Mouse (Mus musculus) midbrain, embryonic 16.5 days (tissue): Measurements from ENCODE around the gene Cuedc2. TPM values are rescaled to one million over a fixed set of nuclear protein-coding genes. Genes with fewer than 3 reads are reported as not detected.
A peak's percentile ranks its signal among the peaks of the same experiment; 100 is the strongest.

Source experiments
- ATAC-seq: fragments of 200-750 bp; cut with Nextera tagmentation; 2 replicates; pipeline ENCODE4 v1.8.0; 2017; ENCODE audit warnings: moderate TSS enrichment
- H3K27ac ChIP-seq: fragments of 300-500 bp; sonication (generic); 2 replicates; pipeline ENCODE4 v1.5.1; 2014; ENCODE audit warnings: mild to moderate bottlenecking, low read length, mixed read lengths
- H3K27me3 ChIP-seq: fragments of 300-500 bp; sonication (generic); 2 replicates; pipeline ENCODE4 v1.6.1; 2014; ENCODE audit warnings: low read depth, low read length, mixed read lengths; ENCODE audit not compliant: control insufficient read depth, insufficient read depth
- H3K36me3 ChIP-seq: fragments of 300-500 bp; sonication (generic); 2 replicates; pipeline ENCODE4 v1.6.1; 2014; ENCODE audit warnings: mild to moderate bottlenecking, low read length, moderate library complexity, mixed read lengths; ENCODE audit not compliant: control insufficient read depth, insufficient read depth
- H3K4me1 ChIP-seq: fragments of 300-500 bp; sonication (generic); 2 replicates; pipeline ENCODE4 v1.6.1; 2014; ENCODE audit warnings: mild to moderate bottlenecking, low read length, mixed read lengths; ENCODE audit not compliant: control insufficient read depth, insufficient read depth
- H3K4me2 ChIP-seq: fragments of 300-500 bp; sonication (generic); 2 replicates; pipeline ENCODE4 v1.6.1; 2014; ENCODE audit warnings: mild to moderate bottlenecking, low read length, mixed read lengths
- H3K4me3 ChIP-seq: fragments of 300-500 bp; sonication (generic); 2 replicates; pipeline ENCODE4 v1.5.1; 2014; ENCODE audit warnings: low read depth, mild to moderate bottlenecking, low read length, moderate library complexity, mixed read lengths
- H3K9ac ChIP-seq: fragments of 300-500 bp; sonication (generic); 2 replicates; pipeline ENCODE4 v1.6.1; 2014; ENCODE audit warnings: low read depth, low read length, mixed read lengths
- H3K9me3 ChIP-seq: fragments of 300-500 bp; sonication (generic); replicated peaks from 2 replicates; pipeline ENCODE4 v1.6.1; 2014; ENCODE audit warnings: mild to moderate bottlenecking, low read length, mixed read lengths; ENCODE audit not compliant: control insufficient read depth, poor library complexity, severe bottlenecking
- WGBS: fragments of 180-500 bp; shearing (Covaris S2); extraction: QIAGEN DNeasy Blood & Tissue Kit; methylation state at CpG from one replicate; pipeline ENCODE4 v1.1.7; 2014; 5-methylcytosine and 5-hydroxymethylcytosine counted together
- polyA plus RNA-seq: library from polyadenylated mRNA; unstranded; fragments of >200 nt; fragmentation: Nextera tagmentation; extraction: Ambion mirVana; gene quantifications from 2 replicates; pipeline ENCODE4 v1.2.1, GENCODE M21; 2015

The Cuedc2 gene
- polyA plus RNA-seq, 1 experiment from 2014 or later: 332 TPM

DNA sequence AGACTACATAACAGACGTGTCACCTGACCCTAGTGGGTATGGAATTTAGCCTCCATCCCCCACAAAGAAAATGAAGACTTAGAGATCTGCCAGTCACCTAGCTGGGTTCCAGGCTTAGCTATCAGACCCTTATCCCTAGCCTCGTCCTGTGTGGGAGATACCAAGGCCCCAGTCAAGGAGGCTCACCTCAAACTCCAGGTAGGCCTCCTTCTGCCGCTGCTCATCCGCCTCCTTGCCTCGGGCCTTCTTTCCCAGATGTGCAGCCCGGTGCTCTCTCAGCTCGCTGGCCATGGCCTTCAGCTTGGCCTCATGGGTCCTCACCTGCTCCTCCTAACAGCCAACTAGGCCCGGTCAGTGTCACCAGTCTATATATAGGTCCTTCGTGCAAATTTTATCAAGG lies 25.4 kb downstream of the Cuedc2 start:
- Histone ChIP-seq H3K27ac (no peak overlapping the region), H3K4me2 (no peak overlapping the region), H3K9ac (no peak overlapping the region), H3K36me3 (peaks cover 16% of the 10 kb centered on the region), H3K27me3 (peaks cover 21% of the 10 kb centered on the region), H3K4me1 (peaks cover 27% of the 10 kb centered on the region), H3K4me3 (no peak overlapping the region), H3K9me3 (no peaks in the 10 kb centered on the region)
- no peak for ATAC-seq
- WGBS: 90% methylated on average over 9 of the region's 9 CpGs

DNA sequence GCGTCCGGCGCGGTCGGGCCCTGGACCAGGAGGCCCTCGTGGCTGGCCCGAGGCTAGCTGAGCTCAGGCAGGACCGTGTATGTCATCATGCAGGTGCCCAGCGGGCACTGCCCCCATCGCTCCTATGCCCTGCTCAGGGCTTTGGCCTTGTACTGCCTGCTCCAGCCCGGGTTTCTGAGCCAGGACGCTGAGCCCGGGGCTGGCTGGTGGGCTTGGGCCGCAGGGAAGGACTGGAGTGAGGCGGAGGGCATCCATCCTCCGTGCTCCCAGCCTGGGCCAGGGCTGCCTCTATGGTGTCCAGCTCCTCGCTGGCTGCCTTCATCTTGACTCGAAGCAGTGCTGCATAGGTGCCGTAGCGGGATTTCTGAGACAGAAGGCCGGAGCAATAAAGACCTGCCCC lies 25.9 kb downstream of the Cuedc2 start:
- H3K4me3 ChIP-seq: no peak overlapping the region
- no peak overlapping the region for H3K27ac ChIP-seq
- peaks cover 25% of the 10 kb centered on the region for H3K4me1 ChIP-seq
- no peak overlapping the region for H3K4me2 ChIP-seq
- no peak overlapping the region for H3K9ac ChIP-seq
- no peak for ATAC-seq
- H3K27me3 ChIP-seq: peaks cover 25% of the 10 kb centered on the region
- peaks cover 16% of the 10 kb centered on the region for H3K36me3 ChIP-seq
- 91% methylated on average over 21 of the region's 21 CpGs for WGBS
- H3K9me3 ChIP-seq: no peaks in the 10 kb centered on the region

DNA sequence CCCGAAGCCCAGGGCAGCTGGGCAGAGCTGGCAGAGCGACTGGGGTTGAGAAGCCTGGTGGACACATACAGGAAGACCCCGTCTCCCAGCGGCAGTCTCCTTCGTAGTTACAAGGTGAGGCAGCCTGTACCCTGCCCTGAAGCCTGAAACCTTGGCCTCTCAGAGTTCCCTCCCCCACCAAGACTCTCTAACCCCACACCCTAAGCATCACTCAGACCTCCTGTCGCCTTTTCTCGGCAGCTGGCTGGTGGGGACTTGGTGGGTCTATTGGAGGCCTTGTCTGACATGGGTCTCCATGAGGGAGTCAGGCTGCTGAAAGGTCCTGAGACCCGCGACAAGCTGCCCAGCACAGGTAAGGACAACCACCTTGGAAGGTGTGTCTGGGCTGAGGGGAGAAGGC lies 27.2 kb downstream of the Cuedc2 start:
- WGBS: 89% methylated on average over 9 of the region's 9 CpGs
- Histone ChIP-seq H3K36me3 (peaks cover 16% of the 10 kb centered on the region), H3K9me3 (no peaks in the 10 kb centered on the region), H3K4me3 (no peak overlapping the region), H3K27me3 (peaks cover 27% of the 10 kb centered on the region), H3K4me2 (no peak overlapping the region), H3K9ac (no peak overlapping the region), H3K27ac (no peak overlapping the region), H3K4me1 (peaks cover 16% of the 10 kb centered on the region)
- no peak for ATAC-seq

DNA sequence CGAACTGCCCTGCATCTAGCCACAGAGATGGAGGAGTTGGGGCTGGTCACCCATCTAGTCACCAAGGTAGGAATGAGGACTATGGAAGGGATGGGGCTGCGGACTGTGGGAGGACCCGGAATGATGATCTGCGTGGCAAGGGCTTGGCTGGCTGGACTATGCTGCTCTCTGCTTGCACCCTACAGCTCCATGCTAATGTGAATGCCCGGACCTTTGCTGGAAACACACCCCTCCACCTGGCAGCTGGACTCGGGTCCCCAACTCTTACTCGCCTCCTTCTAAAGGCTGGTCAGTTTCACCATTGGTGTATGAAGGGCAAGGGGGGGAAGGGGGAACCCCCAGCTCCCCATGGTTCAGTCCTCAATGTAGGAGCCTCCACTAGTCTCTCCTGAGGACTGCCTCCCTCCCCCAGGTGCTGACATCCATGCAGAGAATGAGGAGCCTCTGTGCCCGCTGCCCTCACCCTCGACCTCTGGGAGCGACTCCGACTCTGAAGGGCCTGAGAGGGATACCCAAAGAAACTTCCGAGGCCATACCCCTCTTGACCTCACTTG lies 28.1 kb downstream of the Cuedc2 start:
- no peak overlapping the region for H3K4me2 ChIP-seq

DNA sequence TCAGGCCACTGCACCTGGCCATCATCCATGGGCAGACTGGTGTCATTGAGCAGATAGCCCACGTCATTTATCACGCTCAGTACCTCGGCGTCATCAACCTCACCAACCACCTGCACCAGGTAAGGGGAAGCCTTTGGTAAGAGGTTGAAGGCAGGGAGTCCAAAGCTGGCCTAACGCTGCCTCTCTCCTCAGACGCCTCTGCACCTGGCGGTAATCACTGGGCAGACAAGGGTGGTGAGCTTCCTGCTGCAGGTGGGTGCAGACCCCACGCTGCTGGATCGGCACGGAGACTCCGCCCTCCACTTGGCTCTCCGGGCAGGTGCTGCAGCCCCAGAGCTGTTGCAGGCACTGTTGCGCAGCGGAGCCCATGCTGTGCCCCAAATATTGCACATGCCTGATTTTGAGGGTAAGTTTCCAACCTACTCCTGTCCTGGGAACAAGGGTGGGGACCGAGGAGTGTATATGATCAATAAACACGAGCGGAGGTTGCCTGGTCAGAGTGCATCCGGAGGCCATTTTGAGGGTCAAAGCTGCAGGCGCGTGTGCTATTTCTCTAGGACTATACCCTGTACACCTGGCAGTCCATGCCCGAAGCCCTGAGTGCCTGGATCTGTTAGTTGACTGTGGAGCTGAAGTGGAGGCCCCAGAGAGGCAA lies 28.7 kb downstream of the Cuedc2 start:
- Histone ChIP-seq H3K4me3 (no peak overlapping the region), H3K27ac (no peak overlapping the region), H3K4me2 (no peak overlapping the region), H3K27me3 (peaks cover 33% of the 10 kb centered on the region), H3K9ac (no peak overlapping the region), H3K36me3 (peaks cover 16% of the 10 kb centered on the region), H3K9me3 (no peaks in the 10 kb centered on the region), H3K4me1 (peaks cover 16% of the 10 kb centered on the region)
- WGBS: 81% methylated on average over 21 of the region's 21 CpGs
- peak; percentile 10; the same call in 1 of the 2 replicates for ATAC-seq

More for the DNA sequence above, 28.1 kb downstream of the Cuedc2 start:
- WGBS: 93% methylated on average over 12 of the region's 12 CpGs
- Histone ChIP-seq H3K36me3 (peaks cover 16% of the 10 kb centered on the region), H3K4me1 (peaks cover 11% of the 10 kb centered on the region), H3K4me3 (no peak overlapping the region), H3K9me3 (no peaks in the 10 kb centered on the region), H3K9ac (no peak overlapping the region), H3K27me3 (peaks cover 30% of the 10 kb centered on the region), H3K27ac (no peak overlapping the region)
- ATAC-seq: no peak

DNA sequence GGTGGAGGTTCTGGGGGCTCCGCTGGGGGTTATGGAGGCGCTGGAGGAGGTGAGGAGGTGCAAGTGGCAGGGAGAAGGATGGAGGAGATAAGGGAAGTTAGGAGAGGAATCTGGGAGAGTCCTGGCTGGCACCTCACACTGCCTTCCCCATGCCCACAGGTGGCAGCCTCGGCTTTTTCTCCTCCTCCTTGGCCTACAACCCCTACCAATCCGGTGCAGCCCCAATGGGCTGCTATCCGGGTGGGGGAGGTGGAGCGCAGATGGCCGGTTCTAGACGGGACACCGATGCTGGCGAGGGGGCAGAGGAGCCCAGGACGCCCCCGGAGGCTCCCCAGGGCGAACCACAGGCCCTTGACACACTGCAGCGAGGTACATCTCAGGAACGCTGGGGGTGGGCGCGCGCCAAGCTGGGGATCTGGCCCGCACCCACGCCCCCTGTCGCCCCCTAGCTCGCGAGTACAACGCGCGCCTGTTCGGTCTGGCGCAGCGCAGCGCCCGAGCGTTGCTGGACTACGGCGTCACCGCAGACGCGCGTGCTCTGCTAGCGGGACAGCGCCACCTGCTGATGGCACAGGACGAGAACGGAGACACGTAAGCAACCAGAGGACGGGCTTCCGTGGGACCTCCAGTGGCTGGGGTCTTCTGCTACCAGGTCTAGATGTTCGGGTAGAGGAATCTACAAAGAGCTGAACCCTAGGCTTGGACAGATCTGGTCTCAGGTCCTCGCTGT lies 29.6 kb downstream of the Cuedc2 start:
- under 1% methylated on average over 47 of the region's 47 CpGs for WGBS
- peaks cover 30% of the 10 kb centered on the region for H3K27me3 ChIP-seq
- peak; percentile 64 for ATAC-seq
- no peak overlapping the region for H3K27ac ChIP-seq
- H3K4me2 ChIP-seq: peak overlapping the region; percentile 94
- H3K36me3 ChIP-seq: peaks cover 16% of the 10 kb centered on the region
- H3K4me1 ChIP-seq: peaks cover 22% of the 10 kb centered on the region
- H3K4me3 ChIP-seq: peak overlapping the region; percentile 48
- peak overlapping the region; percentile 73 for H3K9ac ChIP-seq
- no peaks in the 10 kb centered on the region for H3K9me3 ChIP-seq

DNA sequence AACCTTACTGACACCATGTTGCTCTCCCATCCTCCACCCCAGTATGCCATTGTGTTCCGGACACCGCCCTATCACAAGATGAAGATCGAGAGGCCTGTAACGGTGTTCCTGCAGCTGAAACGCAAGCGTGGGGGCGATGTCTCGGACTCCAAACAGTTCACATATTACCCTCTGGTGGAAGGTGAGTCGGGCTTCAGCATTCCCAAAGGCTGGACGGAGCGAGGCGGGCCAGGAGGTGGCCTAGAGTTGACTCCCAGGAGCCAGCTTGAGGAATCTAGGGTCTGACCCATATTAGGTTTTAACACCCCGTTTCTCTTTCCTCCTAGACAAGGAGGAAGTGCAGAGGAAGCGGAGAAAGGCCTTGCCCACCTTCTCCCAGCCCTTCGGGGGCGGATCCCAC lies 30.2 kb downstream of the Cuedc2 start:
- 59% methylated on average over 16 of the region's 16 CpGs for WGBS
- Histone ChIP-seq H3K4me2 (peak overlapping the region; percentile 94), H3K4me1 (peaks cover 22% of the 10 kb centered on the region), H3K27me3 (peaks cover 29% of the 10 kb centered on the region), H3K9ac (peak overlapping the region; percentile 73), H3K4me3 (peak overlapping the region; percentile 48; the same call in 1 of the 2 replicates), H3K27ac (no peak overlapping the region), H3K9me3 (no peaks in the 10 kb centered on the region), H3K36me3 (peaks cover 14% of the 10 kb centered on the region)
- no peak for ATAC-seq

DNA sequence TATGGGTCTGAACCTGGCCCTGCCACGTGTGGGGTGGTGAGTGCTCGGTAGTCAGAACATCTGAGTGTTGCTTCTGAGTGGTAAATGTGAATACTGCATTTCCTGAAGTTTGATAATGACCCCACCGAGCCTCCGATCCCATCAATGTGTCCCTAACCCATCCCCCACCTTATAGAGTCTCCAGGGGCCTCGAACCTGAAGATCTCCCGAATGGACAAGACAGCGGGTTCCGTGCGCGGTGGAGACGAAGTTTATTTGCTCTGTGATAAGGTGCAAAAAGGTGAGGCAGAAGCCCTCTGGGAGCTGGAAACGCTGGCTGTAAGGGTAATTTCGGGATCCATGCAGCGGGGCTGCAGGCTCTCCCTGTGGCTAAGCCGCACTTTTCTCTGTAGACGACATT lies 30.7 kb downstream of the Cuedc2 start:
- no peak overlapping the region for H3K27ac ChIP-seq
- H3K4me2 ChIP-seq: no peak overlapping the region
- H3K36me3 ChIP-seq: peaks cover 9% of the 10 kb centered on the region
- peaks cover 29% of the 10 kb centered on the region for H3K27me3 ChIP-seq
- no peak overlapping the region for H3K4me3 ChIP-seq
- no peak overlapping the region for H3K9ac ChIP-seq
- peaks cover 22% of the 10 kb centered on the region for H3K4me1 ChIP-seq
- no peak for ATAC-seq
- no peaks in the 10 kb centered on the region for H3K9me3 ChIP-seq
- WGBS: 81% methylated on average over 16 of the region's 16 CpGs

DNA sequence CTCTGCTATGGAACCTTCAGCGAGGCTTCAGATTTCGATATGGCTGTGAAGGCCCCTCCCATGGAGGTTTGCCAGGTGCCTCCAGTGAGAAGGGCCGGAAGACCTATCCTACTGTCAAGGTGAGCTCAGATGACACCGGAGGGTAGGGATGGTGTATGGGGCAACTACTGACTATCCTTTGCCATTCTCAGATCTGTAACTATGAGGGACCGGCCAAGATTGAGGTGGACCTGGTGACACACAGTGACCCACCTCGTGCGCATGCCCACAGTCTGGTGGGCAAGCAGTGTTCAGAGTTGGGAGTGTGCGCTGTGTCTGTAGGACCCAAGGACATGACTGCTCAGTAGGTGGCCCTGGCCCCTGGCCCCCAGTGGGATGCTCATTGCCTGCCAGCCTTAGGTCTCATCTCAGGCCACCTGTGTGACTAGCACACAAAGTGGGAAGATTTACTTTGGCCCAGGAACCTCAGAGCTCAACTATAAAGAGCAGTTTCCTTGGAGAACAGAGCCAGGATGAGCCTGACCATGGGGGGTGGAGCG lies 31.7 kb downstream of the Cuedc2 start:
- Histone ChIP-seq H3K27ac (no peak overlapping the region), H3K36me3 (peaks cover under 1% of the 10 kb centered on the region; the same call in 1 of the 2 replicates), H3K9me3 (no peaks in the 10 kb centered on the region), H3K4me1 (peaks cover 22% of the 10 kb centered on the region), H3K9ac (no peak overlapping the region), H3K4me2 (no peak overlapping the region), H3K27me3 (peaks cover 29% of the 10 kb centered on the region), H3K4me3 (no peak overlapping the region)
- WGBS: 90% methylated on average over 9 of the region's 9 CpGs
- ATAC-seq: no peak
